Mouse (Mus musculus) kidney, postnatal 0 days (tissue): ENCODE results near the gene Asap2. TPM values are rescaled to one million over a fixed set of nuclear protein-coding genes. Genes with fewer than 3 reads are reported as not detected.

Experiments used
- ATAC-seq: fragments of 200-750 bp; cut with Nextera tagmentation; replicated peaks from 2 replicates; pipeline ENCODE4 v1.8.0; 2017; ENCODE audit warnings: low read depth, moderate number of reproducible peaks, moderate TSS enrichment, moderate library complexity; ENCODE audit not compliant: low FRiP score
- DNase-seq: peaks from one replicate; pipeline ENCODE4 v3.0.0-alpha.2; 2016; ENCODE audit warnings: low spot score
- H3K27ac ChIP-seq: fragments of 300-500 bp; sonication (generic); 2 replicates; pipeline ENCODE4 v1.5.1; 2014; ENCODE audit warnings: mild to moderate bottlenecking
- H3K27me3 ChIP-seq: fragments of 300-500 bp; sonication (generic); 2 replicates; pipeline ENCODE4 v1.6.1; 2014; ENCODE audit warnings: low read length, mixed read lengths; ENCODE audit not compliant: insufficient read depth
- H3K36me3 ChIP-seq: fragments of 300-500 bp; sonication (generic); 2 replicates; pipeline ENCODE4 v1.6.1; 2014; ENCODE audit warnings: low read length, mixed read lengths; ENCODE audit not compliant: insufficient read depth
- H3K4me1 ChIP-seq: fragments of 300-500 bp; sonication (generic); replicated peaks from 2 replicates; pipeline ENCODE4 v1.6.1; 2014; ENCODE audit warnings: antibody characterized with exemption, low read length, mixed read lengths; ENCODE audit not compliant: insufficient read depth
- H3K4me2 ChIP-seq: fragments of 300-500 bp; sonication (generic); 2 replicates; pipeline ENCODE4 v1.6.1; 2014; ENCODE audit warnings: mild to moderate bottlenecking, low read length, moderate library complexity, mixed read lengths
- H3K4me3 ChIP-seq: fragments of 300-500 bp; sonication (generic); replicated peaks from 2 replicates; pipeline ENCODE4 v1.5.1; 2014; ENCODE audit warnings: low read depth, low read length
- H3K9ac ChIP-seq: fragments of 300-500 bp; sonication (generic); 2 replicates; pipeline ENCODE4 v1.6.1; 2014; ENCODE audit warnings: low read depth, low read length
- H3K9me3 ChIP-seq: fragments of 300-500 bp; sonication (generic); replicated peaks from 2 replicates; pipeline ENCODE4 v1.6.1; 2016; ENCODE audit warnings: low read length, inconsistent platforms, mixed read lengths
- CTCF ChIP-seq: IDR thresholded peaks from 2 replicates; pipeline ENCODE4 v1.5.1; 2016; ENCODE audit warnings: antibody characterized with exemption, low read depth, mild to moderate bottlenecking, moderate library complexity
- WGBS: fragments of 180-500 bp; shearing (Covaris S2); extraction: QIAGEN DNeasy Blood & Tissue Kit; methylation state at CpG from one replicate; pipeline ENCODE4 v1.1.7; 2014; 5-methylcytosine and 5-hydroxymethylcytosine counted together
- polyA plus RNA-seq: library from polyadenylated mRNA; unstranded; fragments of >200 nt; fragmentation: Nextera tagmentation; extraction: Ambion mirVana; gene quantifications from 2 replicates; pipeline ENCODE4 v1.2.1, GENCODE M21; 2015

The Asap2 gene
- polyA plus RNA-seq, 1 experiment from 2014 or later = 8.0 TPM

DNA sequence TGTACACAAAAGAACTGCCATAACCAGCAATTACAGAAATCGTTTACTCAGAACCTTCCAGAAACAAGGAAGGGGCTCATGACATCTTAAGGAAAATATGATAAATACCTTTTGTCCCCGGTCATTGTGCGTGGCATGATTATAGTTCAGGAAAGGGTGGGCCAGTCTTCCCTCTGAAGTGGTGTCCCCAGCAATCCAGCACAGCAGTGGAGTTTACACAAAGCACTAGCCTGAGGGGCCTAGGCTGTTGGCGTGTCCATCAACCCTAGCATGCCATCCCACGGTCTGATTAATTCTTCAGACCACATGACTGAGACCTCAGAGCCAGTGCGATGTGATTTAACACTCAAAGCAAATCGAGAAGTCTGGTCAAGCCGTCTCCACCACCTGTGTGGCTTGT is 235.1 kb downstream of the Asap2 start:
- TF ChIP-seq CTCF = no peak
- Histone ChIP-seq H3K27me3 (no peaks in the 10 kb centered on the region), H3K9ac (no peak overlapping the region), H3K4me3 (no peak overlapping the region), H3K9me3 (no peaks in the 10 kb centered on the region), H3K36me3 (peaks cover under 1% of the 10 kb centered on the region; the same call in 1 of the 2 replicates), H3K27ac (peak overlapping the region; percentile 47; the same call in 1 of the 2 replicates), H3K4me1 (0 out of 2 replicates have a peak, but pooled peaks cover 5% of the 10 kb centered on the region), H3K4me2 (no peak overlapping the region)
- ATAC-seq = no peak
- 60% methylated on average over 8 of the region's 8 CpGs for WGBS
- peak; percentile 44 for DNase-seq

DNA sequence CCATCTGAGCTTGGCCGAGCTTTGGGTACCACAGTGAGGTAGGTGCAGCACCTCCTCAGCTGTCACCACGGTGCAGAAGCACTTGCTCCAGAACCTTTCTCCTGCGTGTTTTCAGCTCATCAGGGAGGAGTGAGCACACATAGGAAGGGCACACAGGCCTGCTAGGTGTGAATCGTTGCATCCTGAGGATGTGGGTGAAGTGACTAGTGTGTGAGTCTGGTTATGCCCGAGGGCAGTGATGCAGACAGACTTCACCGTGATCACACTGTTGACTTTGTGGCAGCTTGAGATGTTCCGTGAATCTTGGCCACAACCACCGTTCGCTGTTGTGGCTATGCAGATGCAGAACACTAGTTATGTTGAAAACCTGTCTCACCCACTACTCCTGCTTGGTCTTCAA is 236.1 kb downstream of the Asap2 start:
- no peak overlapping the region for H3K4me3 ChIP-seq
- H3K9me3 ChIP-seq = no peaks in the 10 kb centered on the region
- 0 out of 2 replicates have a peak, but pooled peaks cover 5% of the 10 kb centered on the region for H3K4me1 ChIP-seq
- no peak overlapping the region for H3K9ac ChIP-seq
- WGBS = 75% methylated on average over 9 of the region's 9 CpGs
- peaks cover 3% of the 10 kb centered on the region; the same call in 1 of the 2 replicates for H3K36me3 ChIP-seq
- H3K27me3 ChIP-seq = no peaks in the 10 kb centered on the region
- no peak overlapping the region for H3K27ac ChIP-seq
- DNase-seq (no peak), ATAC-seq (no peak)
- no peak overlapping the region for H3K4me2 ChIP-seq
- no peak for TF ChIP-seq CTCF

DNA sequence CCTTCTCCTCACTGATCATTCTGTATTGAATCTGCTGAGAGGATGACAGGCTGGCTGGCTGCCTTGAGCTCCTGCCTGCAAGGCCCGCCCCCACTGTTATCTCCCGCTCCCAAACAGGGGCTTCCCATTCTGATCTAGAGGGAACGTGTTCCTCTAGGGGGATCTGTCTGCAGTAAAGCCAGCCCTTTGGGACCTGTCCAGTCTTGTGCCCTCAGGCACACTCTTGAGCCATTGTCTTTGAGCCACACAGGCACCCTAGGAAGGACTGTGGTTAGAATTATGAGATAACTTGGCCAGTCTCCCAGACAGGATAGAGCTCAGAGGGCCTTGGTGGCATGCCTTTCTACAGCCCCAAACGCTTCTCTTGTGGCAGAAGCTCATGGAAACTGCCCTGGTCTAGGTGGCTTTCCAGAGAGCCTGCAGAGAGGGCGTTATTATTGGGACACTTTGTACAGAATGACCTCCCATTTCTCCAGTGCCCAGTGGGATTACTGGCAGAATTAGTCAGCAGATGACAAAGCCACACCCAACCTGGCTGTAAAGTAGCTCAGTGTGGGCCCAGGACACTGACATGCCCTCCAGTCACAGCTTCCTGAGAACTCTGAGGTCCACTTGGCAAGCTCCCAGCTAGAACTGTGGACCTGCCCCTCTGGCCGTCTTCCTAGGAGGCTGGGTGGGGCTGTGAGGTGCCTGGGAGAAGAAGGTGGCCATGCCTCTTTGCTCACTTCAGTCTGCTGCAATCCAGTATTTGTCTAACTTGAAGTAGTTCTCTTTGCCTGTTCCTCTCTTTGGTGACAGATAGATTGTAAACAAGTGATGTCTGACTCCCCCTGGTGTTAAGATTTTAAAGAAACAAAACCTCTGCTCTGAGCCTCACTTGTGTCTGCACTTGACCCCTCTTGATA is 237.1 kb downstream of the Asap2 start:
- Histone ChIP-seq H3K27ac (peak overlapping the region; percentile 39; the same call in 1 of the 2 replicates), H3K4me2 (no peak overlapping the region), H3K9me3 (no peaks in the 10 kb centered on the region), H3K4me1 (0 out of 2 replicates have a peak, but pooled peaks cover 5% of the 10 kb centered on the region), H3K36me3 (peaks cover 6% of the 10 kb centered on the region; the same call in 1 of the 2 replicates), H3K4me3 (no peak overlapping the region), H3K27me3 (no peaks in the 10 kb centered on the region), H3K9ac (no peak overlapping the region)
- peak; percentile 88 for DNase-seq
- peak; percentile 57 for ATAC-seq
- peak; percentile 65 for TF ChIP-seq CTCF
- 53% methylated on average over 6 of the region's 6 CpGs for WGBS

DNA sequence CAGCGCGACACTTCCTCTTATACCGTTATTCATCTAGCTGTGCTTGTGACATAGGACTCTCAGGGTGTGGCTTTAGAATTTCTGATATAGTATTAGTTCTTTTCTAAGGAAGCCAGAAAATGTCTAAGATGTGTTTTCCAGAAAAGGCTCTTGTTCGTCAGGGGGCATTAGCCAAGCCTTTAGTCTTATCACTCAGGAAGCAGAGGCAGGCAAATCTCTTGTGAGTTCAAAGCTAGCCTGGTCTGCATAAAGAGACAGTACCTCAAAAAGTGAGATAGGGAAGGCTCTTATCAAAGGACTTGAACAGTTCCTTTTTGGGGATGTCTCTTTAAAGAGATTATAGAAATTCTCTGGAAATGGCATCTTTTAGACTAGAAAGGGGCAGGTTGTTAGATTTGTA is 238.4 kb downstream of the Asap2 start:
- no peak overlapping the region for H3K9ac ChIP-seq
- H3K27ac ChIP-seq = no peak overlapping the region
- 94% methylated on average over 4 of the region's 4 CpGs for WGBS
- no peak for TF ChIP-seq CTCF
- no peak for DNase-seq
- peaks cover 9% of the 10 kb centered on the region; the same call in 1 of the 2 replicates for H3K36me3 ChIP-seq
- no peak overlapping the region for H3K4me3 ChIP-seq
- no peak for ATAC-seq
- H3K27me3 ChIP-seq = no peaks in the 10 kb centered on the region
- no peak overlapping the region for H3K4me2 ChIP-seq
- 0 out of 2 replicates have a peak, but pooled peaks cover 5% of the 10 kb centered on the region for H3K4me1 ChIP-seq
- no peaks in the 10 kb centered on the region for H3K9me3 ChIP-seq

DNA sequence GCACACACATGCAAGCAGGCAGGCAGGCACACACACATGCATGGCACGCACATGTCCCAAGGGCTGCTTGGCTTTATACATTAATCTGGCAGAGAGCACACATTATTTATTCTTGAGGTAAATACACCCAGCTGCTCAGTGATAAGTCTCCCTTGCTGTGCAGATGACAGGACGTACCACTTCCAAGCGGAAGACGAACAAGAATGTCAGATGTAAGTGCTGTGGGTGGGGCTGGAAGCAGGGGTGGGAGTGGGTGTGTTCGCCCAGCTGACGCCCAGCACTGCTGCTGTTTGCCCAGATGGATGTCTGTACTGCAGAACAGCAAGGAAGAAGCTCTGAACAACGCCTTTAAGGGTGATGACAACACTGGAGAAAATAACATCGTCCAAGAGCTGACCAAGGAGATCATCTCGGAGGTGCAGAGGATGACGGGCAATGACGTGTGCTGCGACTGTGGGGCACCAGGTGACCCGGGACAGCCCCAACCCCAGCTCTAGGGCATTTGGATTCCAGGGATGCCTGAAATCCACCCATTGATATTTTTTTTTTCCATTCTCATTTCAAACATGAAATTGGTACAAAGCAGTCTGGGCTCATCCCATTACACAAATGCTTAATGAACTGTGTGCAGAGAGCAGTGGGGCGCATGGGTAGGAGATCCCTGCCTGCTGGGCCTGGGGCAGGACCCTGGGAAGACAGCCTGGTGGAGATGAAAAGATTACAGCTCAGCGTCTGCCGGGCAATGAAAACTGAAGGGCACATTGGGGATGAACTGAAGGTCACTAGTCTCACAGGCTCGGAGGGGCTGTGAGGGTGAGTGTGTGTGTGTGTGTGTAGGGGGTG is 239.0 kb downstream of the Asap2 start:
- Histone ChIP-seq H3K4me3 (no peak overlapping the region), H3K9ac (no peak overlapping the region), H3K9me3 (no peaks in the 10 kb centered on the region), H3K27ac (no peak overlapping the region), H3K27me3 (no peaks in the 10 kb centered on the region), H3K4me1 (0 out of 2 replicates have a peak, but pooled peaks cover 5% of the 10 kb centered on the region), H3K36me3 (peaks cover 9% of the 10 kb centered on the region; the same call in 1 of the 2 replicates), H3K4me2 (no peak overlapping the region)
- 74% methylated on average over 17 of the region's 17 CpGs for WGBS
- no peak for DNase-seq
- no peak for TF ChIP-seq CTCF
- no peak for ATAC-seq

DNA sequence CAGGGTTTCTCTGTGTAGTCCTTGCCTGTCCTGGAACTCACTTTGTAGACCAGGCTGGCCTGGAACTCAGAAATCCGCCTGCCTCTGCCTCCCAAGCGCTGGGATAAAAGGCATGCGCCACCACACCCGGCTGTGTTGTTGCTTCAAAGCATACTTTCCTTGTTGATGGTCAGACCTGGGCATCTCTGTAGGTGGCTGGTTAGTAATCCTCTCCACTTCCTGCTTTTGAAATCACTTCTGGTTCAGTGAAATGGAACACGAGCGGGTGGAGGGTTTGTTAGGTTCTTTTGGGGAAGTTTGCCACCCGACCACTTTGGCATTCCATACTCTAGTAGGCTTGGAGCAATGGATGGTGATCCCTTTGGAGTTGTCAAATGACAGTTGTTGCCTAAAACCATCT is 243.5 kb downstream of the Asap2 start:
- H3K4me1 ChIP-seq = no peaks in the 10 kb centered on the region
- peaks cover 17% of the 10 kb centered on the region; the same call in 1 of the 2 replicates for H3K36me3 ChIP-seq
- H3K9ac ChIP-seq = no peak overlapping the region
- no peak for DNase-seq
- H3K27ac ChIP-seq = no peak overlapping the region
- H3K4me2 ChIP-seq = no peak overlapping the region
- TF ChIP-seq CTCF = no peak
- no peaks in the 10 kb centered on the region for H3K9me3 ChIP-seq
- no peak overlapping the region for H3K4me3 ChIP-seq
- no peak for ATAC-seq
- WGBS = 86% methylated on average over 7 of the region's 7 CpGs
- H3K27me3 ChIP-seq = no peaks in the 10 kb centered on the region
